Mouse (Mus musculus): ENCODE data around the gene Foxo3. TPM values are rescaled to one million over a fixed set of nuclear protein-coding genes. Genes with fewer than 3 reads are reported as not detected.

Gene Foxo3
- polyA plus RNA-seq (2015; fragmentation: Nextera tagmentation; extraction: Ambion mirVana): 4.6 and 5.3 TPM in 2 replicates

DNA sequence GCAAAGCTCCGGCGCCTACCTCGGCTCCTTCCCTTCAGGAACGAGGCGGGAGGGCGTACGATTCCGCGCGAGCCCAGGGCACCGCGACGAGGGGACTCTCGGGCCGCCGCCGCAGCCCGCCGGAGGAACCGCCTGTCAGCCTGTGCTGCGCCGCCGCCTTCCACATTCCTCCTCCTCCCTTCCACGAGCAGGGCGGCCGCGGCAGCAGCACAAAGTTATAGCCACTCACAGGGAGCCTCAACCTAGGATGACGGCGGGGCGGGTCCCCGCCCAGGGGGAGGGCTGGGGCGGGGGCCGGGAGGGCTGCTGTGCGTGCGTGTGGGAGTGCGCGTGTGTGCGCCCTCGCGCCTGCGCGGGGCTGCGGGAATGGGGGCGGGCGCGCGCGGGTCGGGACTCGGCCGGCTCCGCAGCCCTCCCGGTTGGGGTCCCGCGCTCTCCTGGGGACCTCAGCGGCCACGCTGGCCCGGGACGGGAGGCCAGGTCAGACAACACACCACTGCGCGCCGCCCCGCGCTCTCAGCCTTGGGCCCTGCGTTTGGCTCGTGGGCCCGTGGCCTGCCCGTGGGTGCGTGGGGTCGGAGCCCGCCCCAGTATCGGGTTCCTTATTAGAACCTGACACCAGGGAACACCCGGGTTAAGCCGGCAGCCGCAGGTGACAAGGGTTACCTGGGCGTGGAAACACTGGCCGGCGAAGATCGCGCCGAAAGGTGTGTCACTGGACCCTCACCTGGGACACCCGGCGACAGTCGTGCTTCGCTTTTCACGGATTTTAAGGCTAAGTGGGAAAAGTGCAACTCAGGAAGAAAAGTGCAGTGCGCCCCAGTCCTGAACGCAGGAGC is at the start of gene Foxo3:
Gene Foxo3, minus strand, starts transcription at position 249 of the 839 bp plus-strand sequence.
- H3K9me3 ChIP-seq: no peaks in the 10 kb centered on the region
- H3K36me3 ChIP-seq: no peaks in the 10 kb centered on the region
- peak within 1 kb of the TSS; percentile 81 for H3K9ac ChIP-seq (replicated peaks)
- H3K27me3 ChIP-seq: peaks cover 4% of the 10 kb centered on the region; the same call in 1 of the 2 replicates
- peak within 1 kb of the TSS; percentile 90 for H3K4me3 ChIP-seq
- WGBS: under 1% methylated on average over 86 of the region's 88 CpGs
- ATAC-seq (replicated peaks): peak; percentile 78
- peaks cover 41% of the 10 kb centered on the region for H3K4me1 ChIP-seq
- peak within 1 kb of the TSS; percentile 99 for H3K27ac ChIP-seq (replicated peaks)
- peak within 1 kb of the TSS; percentile 88 for H3K4me2 ChIP-seq (replicated peaks)

GRCm38 (mm10) chr10:42325305-42325704 is 48.8 kb upstream of the Foxo3 start:
- 0 out of 2 replicates have a peak, but pooled peaks cover 4% of the 10 kb centered on the region for H3K4me1 ChIP-seq
- H3K9me3 ChIP-seq: no peaks in the 10 kb centered on the region
- H3K36me3 ChIP-seq: no peaks in the 10 kb centered on the region
- H3K9ac ChIP-seq (replicated peaks): no peak overlapping the region
- H3K27ac ChIP-seq (replicated peaks): no peak overlapping the region
- no peaks in the 10 kb centered on the region for H3K27me3 ChIP-seq
- no peak overlapping the region for H3K4me3 ChIP-seq
- no peak for ATAC-seq (replicated peaks)
- no peak overlapping the region for H3K4me2 ChIP-seq (replicated peaks)
- 71% methylated on average over 10 of the region's 10 CpGs for WGBS

- Histone ChIP-seq H3K36me3 (no peaks in the 10 kb centered on the region), H3K4me2 (replicated peaks) (no peak overlapping the region), H3K27me3 (no peaks in the 10 kb centered on the region), H3K9me3 (no peaks in the 10 kb centered on the region), H3K27ac (replicated peaks) (no peak overlapping the region), H3K4me3 (no peak overlapping the region), H3K9ac (replicated peaks) (no peak overlapping the region), H3K4me1 (0 out of 2 replicates have a peak, but pooled peaks cover 4% of the 10 kb centered on the region)
- ATAC-seq (replicated peaks): no peak
These were observed 47.4 kb upstream of the Foxo3 start for GRCm38 (mm10) chr10:42323978-42324377.

- 0 out of 2 replicates have a peak, but pooled peaks cover 3% of the 10 kb centered on the region for H3K4me1 ChIP-seq
- H3K27ac ChIP-seq (replicated peaks): no peak overlapping the region
- H3K4me2 ChIP-seq (replicated peaks): no peak overlapping the region
- H3K36me3 ChIP-seq: no peaks in the 10 kb centered on the region
- no peak overlapping the region for H3K9ac ChIP-seq (replicated peaks)
- H3K27me3 ChIP-seq: no peaks in the 10 kb centered on the region
- H3K9me3 ChIP-seq: no peaks in the 10 kb centered on the region
- 88% methylated on average over 22 of the region's 22 CpGs for WGBS
- no peak overlapping the region for H3K4me3 ChIP-seq
- no peak for ATAC-seq (replicated peaks)
These were observed 36.7 kb upstream of the Foxo3 start for GRCm38 (mm10) chr10:42313222-42313786.

- H3K27me3 ChIP-seq: no peaks in the 10 kb centered on the region
- 55% methylated on average over 1 of the region's 1 CpGs for WGBS
- no peaks in the 10 kb centered on the region for H3K9me3 ChIP-seq
- H3K27ac ChIP-seq (replicated peaks): no peak overlapping the region
- H3K4me3 ChIP-seq: no peak overlapping the region
- no peaks in the 10 kb centered on the region for H3K36me3 ChIP-seq
- no peak for ATAC-seq (replicated peaks)
- no peak overlapping the region for H3K9ac ChIP-seq (replicated peaks)
- H3K4me2 ChIP-seq (replicated peaks): no peak overlapping the region
- H3K4me1 ChIP-seq: 0 out of 2 replicates have a peak, but pooled peaks cover 4% of the 10 kb centered on the region
These were observed 36.0 kb upstream of the Foxo3 start for GRCm38 (mm10) chr10:42312557-42312956.

DNA sequence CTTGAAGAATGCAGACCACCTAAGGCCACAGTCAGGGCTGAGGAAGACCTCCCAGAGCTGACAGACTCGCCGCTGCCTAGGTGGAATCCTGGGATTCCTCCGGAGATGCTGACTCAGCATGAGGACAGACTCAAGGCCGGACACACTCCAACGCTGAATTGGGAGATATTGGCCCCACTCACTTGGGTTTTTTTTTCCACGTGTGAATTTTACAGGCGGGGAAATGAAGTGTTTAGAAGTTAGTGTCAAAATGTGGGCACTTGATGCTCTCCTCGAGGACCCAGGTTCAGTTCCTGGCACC is 32.1 kb upstream of the Foxo3 start:
- no peak overlapping the region for H3K27ac ChIP-seq (replicated peaks)
- H3K9ac ChIP-seq (replicated peaks): no peak overlapping the region; the same call in 1 of the 2 replicates
- H3K4me3 ChIP-seq: peak overlapping the region; percentile 27
- peak overlapping the region; percentile 46 for H3K4me2 ChIP-seq (replicated peaks)
- no peaks in the 10 kb centered on the region for H3K27me3 ChIP-seq
- 39% methylated on average over 8 of the region's 8 CpGs for WGBS
- H3K9me3 ChIP-seq: no peaks in the 10 kb centered on the region
- 0 out of 2 replicates have a peak, but pooled peaks have one; percentile 30 for ATAC-seq (replicated peaks)
- 0 out of 2 replicates have a peak, but pooled peaks cover 4% of the 10 kb centered on the region for H3K4me1 ChIP-seq
- H3K36me3 ChIP-seq: no peaks in the 10 kb centered on the region

GRCm38 (mm10) chr10:42307980-42308686 is 31.6 kb upstream of the Foxo3 start:
- H3K27ac ChIP-seq (replicated peaks): no peak overlapping the region
- no peaks in the 10 kb centered on the region for H3K9me3 ChIP-seq
- peak; percentile 84 for ATAC-seq (replicated peaks)
- H3K4me2 ChIP-seq (replicated peaks): peak overlapping the region; percentile 46
- 0 out of 2 replicates have a peak, but pooled peaks cover 4% of the 10 kb centered on the region for H3K4me1 ChIP-seq
- H3K36me3 ChIP-seq: no peaks in the 10 kb centered on the region
- H3K4me3 ChIP-seq: peak overlapping the region; percentile 27
- no peak overlapping the region; the same call in 1 of the 2 replicates for H3K9ac ChIP-seq (replicated peaks)
- no peaks in the 10 kb centered on the region for H3K27me3 ChIP-seq
- 5% methylated on average over 20 of the region's 20 CpGs for WGBS

GRCm38 (mm10) chr10:42306422-42306821 is 29.9 kb upstream of the Foxo3 start:
- Histone ChIP-seq H3K9ac (replicated peaks) (no peak overlapping the region), H3K4me3 (no peak overlapping the region), H3K4me2 (replicated peaks) (no peak overlapping the region), H3K27ac (replicated peaks) (no peak overlapping the region), H3K27me3 (no peaks in the 10 kb centered on the region), H3K4me1 (0 out of 2 replicates have a peak, but pooled peaks cover 4% of the 10 kb centered on the region), H3K36me3 (no peaks in the 10 kb centered on the region), H3K9me3 (no peaks in the 10 kb centered on the region)
- WGBS: 87% methylated on average over 8 of the region's 8 CpGs
- no peak for ATAC-seq (replicated peaks)

DNA sequence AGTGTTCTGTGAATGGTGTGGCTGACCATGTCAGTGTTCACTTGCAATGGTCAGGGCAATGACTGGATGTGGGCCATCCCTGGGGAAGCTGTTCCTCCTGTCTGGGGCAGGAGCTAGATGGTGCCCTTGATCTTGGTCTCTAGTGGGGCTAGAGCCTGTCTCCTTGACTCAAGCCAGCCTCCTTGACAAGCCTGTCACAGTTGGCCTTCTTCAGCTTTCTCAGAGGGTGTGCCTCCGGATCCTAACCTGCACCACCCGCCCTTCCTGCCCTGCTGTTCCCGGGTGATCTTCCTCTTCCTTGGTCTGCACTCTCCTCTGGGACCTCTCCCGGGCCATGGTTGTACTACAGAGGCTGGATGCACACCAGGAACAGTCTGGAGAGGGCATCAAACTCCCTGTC is 24.2 kb upstream of the Foxo3 start:
- no peak overlapping the region for H3K9ac ChIP-seq (replicated peaks)
- H3K4me2 ChIP-seq (replicated peaks): no peak overlapping the region
- no peak for ATAC-seq (replicated peaks)
- H3K27ac ChIP-seq (replicated peaks): no peak overlapping the region
- no peaks in the 10 kb centered on the region for H3K4me1 ChIP-seq
- no peaks in the 10 kb centered on the region for H3K36me3 ChIP-seq
- H3K9me3 ChIP-seq: no peaks in the 10 kb centered on the region
- H3K4me3 ChIP-seq: no peak overlapping the region
- 72% methylated on average over 4 of the region's 4 CpGs for WGBS
- no peaks in the 10 kb centered on the region for H3K27me3 ChIP-seq

GRCm38 (mm10) chr10:42299967-42300366 is 23.4 kb upstream of the Foxo3 start:
- Histone ChIP-seq H3K4me3 (no peak overlapping the region), H3K36me3 (no peaks in the 10 kb centered on the region), H3K4me2 (replicated peaks) (no peak overlapping the region), H3K27ac (replicated peaks) (no peak overlapping the region), H3K4me1 (no peaks in the 10 kb centered on the region), H3K27me3 (no peaks in the 10 kb centered on the region), H3K9me3 (no peaks in the 10 kb centered on the region), H3K9ac (replicated peaks) (no peak overlapping the region)
- ATAC-seq (replicated peaks): no peak
- 59% methylated on average over 7 of the region's 7 CpGs for WGBS

DNA sequence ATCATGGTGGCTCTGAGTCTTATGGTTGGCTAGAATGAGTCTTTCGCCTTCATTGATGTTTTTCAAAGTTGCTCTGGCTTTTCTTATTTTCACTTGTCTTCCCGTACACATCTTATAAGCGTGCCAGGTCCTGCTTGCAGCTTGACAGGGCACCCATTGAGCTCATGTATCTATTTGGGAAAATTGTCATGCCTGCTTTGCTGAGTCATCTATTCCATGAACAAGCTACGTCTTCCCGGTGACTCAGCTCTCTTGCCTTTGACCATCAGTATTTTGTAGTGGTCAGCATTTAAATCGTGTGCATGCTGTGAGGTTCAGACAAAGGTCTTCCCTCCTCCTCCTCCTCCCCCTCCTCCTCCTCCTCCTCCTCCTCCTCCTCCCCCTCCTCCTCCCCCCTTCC is 22.9 kb upstream of the Foxo3 start:
- no peak overlapping the region for H3K9ac ChIP-seq (replicated peaks)
- H3K4me2 ChIP-seq (replicated peaks): no peak overlapping the region
- no peaks in the 10 kb centered on the region for H3K36me3 ChIP-seq
- no peaks in the 10 kb centered on the region for H3K4me1 ChIP-seq
- no peak overlapping the region for H3K4me3 ChIP-seq
- no peak for ATAC-seq (replicated peaks)
- no peak overlapping the region for H3K27ac ChIP-seq (replicated peaks)
- 79% methylated on average over 6 of the region's 6 CpGs for WGBS
- no peaks in the 10 kb centered on the region for H3K9me3 ChIP-seq
- no peaks in the 10 kb centered on the region for H3K27me3 ChIP-seq

- Histone ChIP-seq H3K4me3 (no peak overlapping the region), H3K27ac (replicated peaks) (no peak overlapping the region), H3K9ac (replicated peaks) (no peak overlapping the region), H3K4me2 (replicated peaks) (no peak overlapping the region), H3K36me3 (no peaks in the 10 kb centered on the region), H3K9me3 (no peaks in the 10 kb centered on the region), H3K27me3 (no peaks in the 10 kb centered on the region), H3K4me1 (no peaks in the 10 kb centered on the region)
- no peak for ATAC-seq (replicated peaks)
- WGBS: 93% methylated on average over 1 of the region's 1 CpGs
These were observed 21.4 kb upstream of the Foxo3 start for GRCm38 (mm10) chr10:42297954-42298353.

Data from forebrain, embryonic 15.5 days (tissue).